Mouse (Mus musculus) midbrain, embryonic 11.5 days (tissue): ENCODE results near the gene Etnk2. TPM values are rescaled to one million over a fixed set of nuclear protein-coding genes. Genes with fewer than 3 reads are reported as not detected.

Experiments used
- ATAC-seq: fragments of 200-750 bp; cut with Nextera tagmentation; 2 replicates; pipeline ENCODE4 v1.8.0; 2017; ENCODE audit warnings: moderate TSS enrichment, moderate library complexity; ENCODE audit not compliant: low FRiP score
- DNase-seq: peaks from one replicate; pipeline ENCODE4 v3.0.0; 2015; ENCODE audit warnings: low spot score; ENCODE audit errors: missing footprints
- H3K27ac ChIP-seq: fragments of 300-500 bp; sonication (generic); 2 replicates; pipeline ENCODE4 v1.5.1; 2014; ENCODE audit warnings: low read depth, low read length
- H3K27me3 ChIP-seq: fragments of 300-500 bp; sonication (generic); 2 replicates; pipeline ENCODE4 v1.6.1; 2014; ENCODE audit warnings: mild to moderate bottlenecking, low read length, moderate library complexity, mixed read lengths; ENCODE audit not compliant: control insufficient read depth, insufficient read depth
- H3K36me3 ChIP-seq: fragments of 300-500 bp; sonication (generic); 2 replicates; pipeline ENCODE4 v1.6.1; 2014; ENCODE audit warnings: mild to moderate bottlenecking, low read length, moderate library complexity, mixed read lengths; ENCODE audit not compliant: control insufficient read depth, insufficient read depth
- H3K4me1 ChIP-seq: fragments of 300-500 bp; sonication (generic); 2 replicates; pipeline ENCODE4 v1.6.1; 2014; ENCODE audit warnings: low read length; ENCODE audit not compliant: control insufficient read depth, insufficient read depth
- H3K4me2 ChIP-seq: fragments of 300-500 bp; sonication (generic); 2 replicates; pipeline ENCODE4 v1.6.1; 2014; ENCODE audit warnings: mild to moderate bottlenecking, moderate library complexity
- H3K4me3 ChIP-seq: fragments of 300-500 bp; sonication (generic); 2 replicates; pipeline ENCODE4 v1.5.1; 2014; ENCODE audit warnings: low read depth, low read length
- H3K9ac ChIP-seq: fragments of 300-500 bp; sonication (generic); 2 replicates; pipeline ENCODE4 v1.6.1; 2014; ENCODE audit warnings: low read length
- H3K9me3 ChIP-seq: fragments of 300-500 bp; sonication (generic); 2 replicates; pipeline ENCODE4 v1.6.1; 2016; ENCODE audit warnings: low read length; ENCODE audit not compliant: control insufficient read depth
- WGBS: fragments of 180-500 bp; shearing (Covaris S2); extraction: QIAGEN DNeasy Blood & Tissue Kit; methylation state at CpG from one replicate; pipeline ENCODE4 v1.1.7; 2014; 5-methylcytosine and 5-hydroxymethylcytosine counted together
- polyA plus RNA-seq: library from polyadenylated mRNA; unstranded; fragments of >200 nt; fragmentation: Nextera tagmentation; extraction: Ambion mirVana; gene quantifications from 2 replicates; pipeline ENCODE4 v1.2.1, GENCODE M21; 2014

Etnk2 gene
- polyA plus RNA-seq, 1 experiment from 2014 or later = 2.5 TPM

DNA sequence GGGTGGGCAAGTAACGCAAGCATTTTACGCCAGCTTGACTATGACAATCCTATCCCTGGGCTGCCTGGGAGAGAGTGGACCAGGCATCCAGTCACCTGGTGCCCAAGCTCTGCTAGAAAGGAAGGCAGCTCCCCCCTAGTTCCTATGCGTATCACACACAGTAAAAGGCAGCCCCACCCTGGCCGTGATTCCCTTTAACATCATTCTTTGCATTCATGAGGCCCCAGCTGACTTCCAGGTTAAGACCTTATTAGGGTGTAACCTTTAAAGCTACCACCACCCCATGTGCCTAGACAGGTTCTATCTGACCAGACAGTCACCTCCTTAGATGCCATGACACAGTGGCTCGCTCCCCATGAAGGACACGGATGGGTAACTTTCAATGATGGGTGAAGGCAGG lies 52.1 kb downstream of the Etnk2 start:
- H3K27ac ChIP-seq = no peak overlapping the region
- ATAC-seq (no peak), DNase-seq (no peak)
- no peak overlapping the region for H3K9ac ChIP-seq
- WGBS = 70% methylated on average over 6 of the region's 6 CpGs
- H3K27me3 ChIP-seq = no peaks in the 10 kb centered on the region
- no peak overlapping the region for H3K4me2 ChIP-seq
- peaks cover 58% of the 10 kb centered on the region for H3K4me1 ChIP-seq
- no peaks in the 10 kb centered on the region for H3K9me3 ChIP-seq
- no peak overlapping the region for H3K4me3 ChIP-seq
- H3K36me3 ChIP-seq = no peaks in the 10 kb centered on the region

DNA sequence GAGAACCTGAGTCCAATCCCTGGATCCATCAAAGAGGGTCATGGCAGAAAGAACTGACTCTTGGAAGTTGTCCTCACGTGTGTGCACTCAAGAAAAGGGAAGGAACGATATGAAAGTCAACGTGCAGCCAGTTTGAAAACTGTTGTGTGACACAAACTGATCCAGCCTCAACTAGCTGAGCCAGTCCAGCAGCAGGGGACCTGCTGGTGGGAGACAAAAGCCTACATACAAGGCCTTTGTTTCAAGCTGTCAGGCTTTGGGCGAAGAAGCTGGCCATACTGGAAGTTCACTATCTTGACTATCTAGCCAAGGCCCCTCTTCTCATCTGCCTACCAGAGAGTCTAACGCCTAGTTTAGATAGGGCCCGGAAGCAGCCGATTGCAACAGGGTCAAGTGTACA lies 53.1 kb downstream of the Etnk2 start:
- no peak for DNase-seq
- Histone ChIP-seq H3K4me2 (no peak overlapping the region), H3K27ac (no peak overlapping the region), H3K9me3 (no peaks in the 10 kb centered on the region), H3K9ac (no peak overlapping the region), H3K27me3 (no peaks in the 10 kb centered on the region), H3K36me3 (no peaks in the 10 kb centered on the region), H3K4me3 (no peak overlapping the region), H3K4me1 (peaks cover 58% of the 10 kb centered on the region)
- 92% methylated on average over 7 of the region's 7 CpGs for WGBS
- ATAC-seq = no peak

DNA sequence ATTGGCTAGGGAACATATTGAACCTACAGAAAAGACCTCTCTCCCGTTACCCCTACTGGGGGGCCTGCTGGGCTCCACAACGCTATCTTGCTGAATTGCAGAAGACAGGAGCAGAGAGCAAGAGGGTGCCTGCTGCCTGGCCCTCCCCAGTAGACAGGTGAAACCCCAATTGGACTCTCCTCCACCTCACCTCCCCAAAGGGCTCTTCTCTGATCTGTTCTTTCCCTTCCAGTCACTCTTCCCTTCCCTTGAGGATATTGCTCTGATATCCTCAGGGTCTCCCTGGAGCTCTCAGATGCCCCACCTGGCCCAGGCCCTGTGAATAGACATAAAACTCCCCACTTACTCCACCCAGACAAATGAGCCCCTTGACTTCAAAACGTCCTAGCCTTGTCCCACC lies 53.7 kb downstream of the Etnk2 start:
- no peak overlapping the region for H3K27ac ChIP-seq
- ATAC-seq (no peak), DNase-seq (no peak)
- no peaks in the 10 kb centered on the region for H3K9me3 ChIP-seq
- no peaks in the 10 kb centered on the region for H3K27me3 ChIP-seq
- no peak overlapping the region for H3K4me3 ChIP-seq
- WGBS = 65% methylated on average over 3 of the region's 3 CpGs
- H3K36me3 ChIP-seq = no peaks in the 10 kb centered on the region
- H3K4me1 ChIP-seq = peaks cover 58% of the 10 kb centered on the region
- no peak overlapping the region for H3K4me2 ChIP-seq
- no peak overlapping the region for H3K9ac ChIP-seq

DNA sequence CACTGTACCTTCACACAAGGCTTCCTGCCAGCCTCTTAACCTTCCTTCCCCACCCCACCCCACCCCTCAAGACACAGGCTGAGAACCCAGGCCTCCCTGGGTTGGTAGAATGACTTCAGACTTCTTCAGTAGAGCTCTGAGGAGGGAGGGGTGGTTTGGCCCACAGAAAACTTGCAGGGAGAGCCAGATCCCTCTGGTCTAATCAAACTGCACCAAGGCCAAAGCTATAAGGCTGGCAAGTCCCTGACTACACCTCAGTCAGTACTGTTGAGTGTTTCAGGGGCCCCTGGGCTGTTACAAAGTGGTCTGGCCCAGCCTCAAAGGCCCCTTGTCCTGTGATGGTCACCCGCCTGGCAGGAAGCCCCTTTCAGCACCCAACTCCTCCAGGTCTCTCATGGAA lies 54.2 kb downstream of the Etnk2 start:
- no peak overlapping the region; the same call in 1 of the 2 replicates for H3K9ac ChIP-seq
- H3K4me2 ChIP-seq = no peak overlapping the region; the same call in 1 of the 2 replicates
- DNase-seq = no peak
- H3K36me3 ChIP-seq = no peaks in the 10 kb centered on the region
- no peaks in the 10 kb centered on the region for H3K27me3 ChIP-seq
- no peak for ATAC-seq
- peaks cover 58% of the 10 kb centered on the region for H3K4me1 ChIP-seq
- no peak overlapping the region for H3K27ac ChIP-seq
- H3K4me3 ChIP-seq = no peak overlapping the region
- WGBS = 85% methylated on average over 1 of the region's 1 CpGs
- H3K9me3 ChIP-seq = no peaks in the 10 kb centered on the region

DNA sequence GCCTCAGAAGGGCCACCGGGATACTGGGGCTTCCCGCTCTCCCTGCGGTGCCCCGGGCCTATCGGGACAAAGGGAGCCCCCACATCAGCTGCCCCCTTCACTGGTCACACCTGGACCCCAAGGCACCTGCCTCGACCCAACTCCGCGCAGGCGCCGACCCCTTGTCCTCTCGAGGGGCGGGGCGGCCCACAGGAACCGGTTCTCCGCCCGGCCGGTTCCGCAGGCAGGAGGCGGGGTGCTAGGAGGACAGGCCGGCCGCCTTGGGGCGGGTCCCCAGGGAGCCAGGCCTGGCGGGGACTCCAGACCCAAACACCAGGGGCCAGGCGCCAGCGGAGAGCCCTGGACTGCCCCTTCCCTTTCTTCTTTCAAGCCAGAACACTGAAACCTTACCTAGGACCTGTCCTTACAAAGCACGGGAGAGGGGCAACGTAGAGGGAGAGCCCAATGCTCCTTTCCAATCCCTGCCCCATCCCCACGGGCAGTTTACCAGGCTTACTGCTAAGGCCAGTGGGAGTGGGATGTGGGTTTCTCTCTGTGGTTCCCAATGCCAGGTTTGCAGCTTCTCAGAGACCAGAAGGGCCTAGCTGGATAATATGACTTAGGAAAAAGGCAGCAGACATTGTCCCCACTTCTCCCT lies 54.9 kb downstream of the Etnk2 start:
- Histone ChIP-seq H3K9ac (peak overlapping the region; percentile 71), H3K27me3 (no peaks in the 10 kb centered on the region), H3K4me2 (peak overlapping the region; percentile 55), H3K4me3 (peak overlapping the region; percentile 26), H3K27ac (no peak overlapping the region), H3K9me3 (no peaks in the 10 kb centered on the region), H3K36me3 (no peaks in the 10 kb centered on the region), H3K4me1 (peaks cover 57% of the 10 kb centered on the region)
- DNase-seq (peak; percentile 91), ATAC-seq (peak; percentile 45; the same call in 1 of the 2 replicates)
- WGBS = 12% methylated on average over 28 of the region's 28 CpGs

DNA sequence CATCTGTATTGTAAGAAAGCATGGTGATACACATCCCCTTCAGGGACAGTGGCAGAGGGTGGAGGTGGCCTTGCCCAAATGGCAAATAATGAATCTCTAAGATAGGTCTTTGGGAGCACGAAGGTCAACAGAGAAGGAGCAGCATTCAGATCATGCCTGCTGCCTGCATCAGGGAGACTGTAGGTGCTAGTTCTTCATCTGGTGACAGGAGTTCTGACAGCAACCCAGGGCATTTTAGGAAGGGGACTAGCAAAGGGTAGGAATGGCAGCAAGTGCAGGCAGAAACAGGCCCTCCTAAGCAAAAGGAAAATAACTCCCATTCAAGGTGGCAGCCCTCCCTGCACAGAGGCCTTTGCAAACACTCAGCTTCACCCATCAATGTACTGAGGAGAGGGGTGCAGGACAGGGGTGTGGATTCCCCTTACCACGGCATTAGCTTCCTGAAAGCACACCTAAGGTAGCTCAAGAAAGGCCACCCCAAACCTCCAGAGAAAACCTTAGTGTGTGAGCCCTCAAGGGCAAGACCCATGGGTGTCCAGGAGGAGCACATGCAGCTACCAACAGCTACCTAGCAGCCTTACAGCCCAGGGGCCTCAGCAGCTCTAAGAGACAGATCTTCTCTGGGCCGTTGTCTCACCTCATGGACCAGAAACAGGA lies 55.9 kb downstream of the Etnk2 start:
- Histone ChIP-seq H3K27ac (no peak overlapping the region), H3K4me2 (peak overlapping the region; percentile 55), H3K9ac (peak overlapping the region; percentile 71), H3K36me3 (no peaks in the 10 kb centered on the region), H3K4me3 (no peak overlapping the region), H3K9me3 (no peaks in the 10 kb centered on the region), H3K27me3 (no peaks in the 10 kb centered on the region), H3K4me1 (peaks cover 57% of the 10 kb centered on the region)
- ATAC-seq = no peak
- WGBS = 90% methylated on average over 3 of the region's 3 CpGs
- DNase-seq = peak; percentile 83

GRCm38 (mm10) chr1:133420491-133420890 lies 57.1 kb downstream of the Etnk2 start:
- Histone ChIP-seq H3K27ac (no peak overlapping the region), H3K4me2 (peak overlapping the region; percentile 83), H3K9ac (peak overlapping the region; percentile 38), H3K9me3 (no peaks in the 10 kb centered on the region), H3K36me3 (no peaks in the 10 kb centered on the region), H3K4me1 (peaks cover 50% of the 10 kb centered on the region), H3K4me3 (no peak overlapping the region), H3K27me3 (no peaks in the 10 kb centered on the region)
- DNase-seq (no peak), ATAC-seq (no peak)
- 73% methylated on average over 3 of the region's 3 CpGs for WGBS

DNA sequence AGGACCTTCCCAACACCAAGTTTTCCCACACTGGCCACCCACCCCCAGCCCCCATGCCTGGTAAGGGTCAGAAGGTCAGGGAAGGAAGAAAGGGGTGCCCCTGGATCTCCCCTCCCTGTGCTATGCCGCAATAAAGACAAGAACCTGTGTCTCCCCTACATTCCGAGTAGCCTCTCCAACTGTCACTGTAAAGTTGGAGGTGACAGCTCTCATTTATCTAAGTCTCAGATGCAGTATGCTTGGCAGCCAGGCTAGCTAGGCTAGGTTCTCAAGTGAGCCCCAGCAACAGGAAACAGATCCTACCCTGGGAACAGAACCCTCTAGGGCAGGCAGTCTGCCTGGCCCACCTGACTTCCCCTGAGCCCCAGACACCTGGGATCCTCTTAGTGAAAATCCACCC lies 57.7 kb downstream of the Etnk2 start:
- Histone ChIP-seq H3K4me3 (no peak overlapping the region), H3K4me1 (peaks cover 46% of the 10 kb centered on the region), H3K9ac (peak overlapping the region; percentile 15), H3K9me3 (no peaks in the 10 kb centered on the region), H3K4me2 (peak overlapping the region; percentile 83), H3K27me3 (no peaks in the 10 kb centered on the region), H3K36me3 (no peaks in the 10 kb centered on the region), H3K27ac (no peak overlapping the region)
- ATAC-seq = no peak
- 27% methylated on average over 2 of the region's 2 CpGs for WGBS
- DNase-seq = no peak

- peak overlapping the region; percentile 96 for H3K9ac ChIP-seq
- H3K27ac ChIP-seq = peak overlapping the region; percentile 96
- WGBS = 31% methylated on average over 16 of the region's 16 CpGs
- peak overlapping the region; percentile 83 for H3K4me2 ChIP-seq
- H3K4me1 ChIP-seq = peaks cover 45% of the 10 kb centered on the region
- no peaks in the 10 kb centered on the region for H3K27me3 ChIP-seq
- no peak for ATAC-seq
- DNase-seq = no peak
- peak overlapping the region; percentile 95 for H3K4me3 ChIP-seq
- no peaks in the 10 kb centered on the region for H3K9me3 ChIP-seq
- H3K36me3 ChIP-seq = no peaks in the 10 kb centered on the region
Measured at GRCm38 (mm10) chr1:133421975-133422570, 58.7 kb downstream of the Etnk2 start.
